Mouse (Mus musculus): ENCODE results near the gene Eipr1. TPM values are rescaled to one million over a fixed set of nuclear protein-coding genes. Genes with fewer than 3 reads are reported as not detected.

The Eipr1 gene
- polyA plus RNA-seq, 1 experiment from 2014 or later: 70.8 TPM

DNA sequence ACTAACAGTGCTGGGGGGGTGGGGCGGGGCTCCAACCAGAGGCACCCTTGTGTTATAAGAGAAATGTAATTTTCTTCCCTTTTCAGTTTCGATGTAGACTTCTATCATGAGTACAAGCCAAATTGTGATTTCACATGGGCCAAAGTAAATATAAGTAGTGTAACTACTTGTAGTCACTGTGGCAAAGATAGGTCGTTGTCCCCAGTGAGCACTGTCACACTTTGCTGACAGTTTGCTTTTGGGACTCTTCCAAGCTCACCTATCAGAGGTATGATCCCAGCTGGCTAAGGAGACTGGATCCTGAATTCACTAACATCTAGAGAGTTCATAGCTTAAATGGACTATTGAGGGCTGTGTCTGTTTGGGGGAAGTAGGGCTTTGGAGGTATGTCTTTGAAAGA lies 49.3 kb downstream of the Eipr1 start:
- 89% methylated on average over 3 of the region's 3 CpGs for WGBS
- Histone ChIP-seq H3K27me3 (replicated peaks) (no peaks in the 10 kb centered on the region), H3K9ac (replicated peaks) (no peak overlapping the region), H3K27ac (replicated peaks) (no peak overlapping the region), H3K4me2 (no peak overlapping the region), H3K9me3 (replicated peaks) (no peaks in the 10 kb centered on the region), H3K36me3 (no peaks in the 10 kb centered on the region), H3K4me3 (replicated peaks) (no peak overlapping the region), H3K4me1 (peaks cover 25% of the 10 kb centered on the region)
- no peak for ATAC-seq (ENCODE audit: low FRiP score)

- Histone ChIP-seq H3K4me1 (peaks cover 25% of the 10 kb centered on the region), H3K27ac (replicated peaks) (no peak overlapping the region), H3K9me3 (replicated peaks) (no peaks in the 10 kb centered on the region), H3K9ac (replicated peaks) (no peak overlapping the region), H3K4me3 (replicated peaks) (no peak overlapping the region), H3K36me3 (no peaks in the 10 kb centered on the region), H3K27me3 (replicated peaks) (no peaks in the 10 kb centered on the region), H3K4me2 (no peak overlapping the region)
- no peak for ATAC-seq (ENCODE audit: low FRiP score)
- WGBS: 83% methylated on average over 6 of the region's 6 CpGs
Observed at GRCm38 (mm10) chr12:28801731-28802130, 50.1 kb downstream of the Eipr1 start.

GRCm38 (mm10) chr12:28803043-28803442 lies 51.4 kb downstream of the Eipr1 start:
- ATAC-seq (ENCODE audit: low FRiP score): no peak
- Histone ChIP-seq H3K4me3 (replicated peaks) (no peak overlapping the region), H3K27ac (replicated peaks) (no peak overlapping the region)

GRCm38 (mm10) chr12:28804558-28805481 lies 53.2 kb downstream of the Eipr1 start:
- H3K4me1 ChIP-seq: peaks cover 23% of the 10 kb centered on the region
- H3K27ac ChIP-seq (replicated peaks): 0 out of 2 replicates have a peak overlapping the region, but pooled peaks have one; percentile 25
- no peak overlapping the region for H3K4me3 ChIP-seq (replicated peaks)
- H3K9ac ChIP-seq (replicated peaks): no peak overlapping the region
- 68% methylated on average over 3 of the region's 3 CpGs for WGBS
- H3K9me3 ChIP-seq (replicated peaks): no peaks in the 10 kb centered on the region
- no peak for ATAC-seq (ENCODE audit: low FRiP score)
- no peak overlapping the region for H3K4me2 ChIP-seq
- no peaks in the 10 kb centered on the region for H3K36me3 ChIP-seq
- no peaks in the 10 kb centered on the region for H3K27me3 ChIP-seq (replicated peaks)

More at GRCm38 (mm10) chr12:28803043-28803442, 51.4 kb downstream of the Eipr1 start:
- Histone ChIP-seq H3K4me1 (peaks cover 25% of the 10 kb centered on the region), H3K9me3 (replicated peaks) (no peaks in the 10 kb centered on the region), H3K36me3 (no peaks in the 10 kb centered on the region), H3K4me2 (no peak overlapping the region), H3K9ac (replicated peaks) (no peak overlapping the region), H3K27me3 (replicated peaks) (no peaks in the 10 kb centered on the region)

DNA sequence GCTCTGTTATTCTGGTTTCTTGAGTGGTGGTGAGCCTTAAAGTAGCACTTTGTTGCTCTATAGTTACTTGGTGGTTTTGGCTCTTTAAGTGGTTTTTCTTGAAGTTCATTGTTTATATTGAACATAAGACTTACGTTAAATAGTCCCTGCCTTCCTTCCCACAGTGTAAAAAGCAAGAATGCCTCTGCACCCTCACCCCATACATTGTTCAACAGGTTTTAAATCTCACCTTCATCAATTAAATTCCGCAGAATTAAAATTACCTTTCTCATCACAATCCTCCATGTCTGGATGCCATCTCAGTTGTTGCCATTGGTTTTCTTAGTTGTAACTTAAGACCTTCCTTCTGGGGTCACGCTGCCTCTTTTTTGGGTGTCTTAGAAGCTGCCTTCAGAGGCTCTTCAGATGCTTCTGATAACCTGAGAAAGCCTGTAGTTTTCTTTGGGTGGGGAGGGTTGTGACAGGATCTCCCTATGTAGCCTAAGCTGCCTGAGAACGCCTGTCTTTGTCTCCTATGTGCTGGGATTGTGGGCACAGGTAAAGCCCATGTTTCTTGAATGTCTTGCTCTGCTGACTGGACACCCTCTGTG lies 57.3 kb downstream of the Eipr1 start:
- Histone ChIP-seq H3K9ac (replicated peaks) (no peak overlapping the region), H3K4me2 (no peak overlapping the region), H3K9me3 (replicated peaks) (no peaks in the 10 kb centered on the region), H3K36me3 (no peaks in the 10 kb centered on the region), H3K4me1 (peaks cover 17% of the 10 kb centered on the region), H3K27me3 (replicated peaks) (no peaks in the 10 kb centered on the region), H3K27ac (replicated peaks) (no peak overlapping the region), H3K4me3 (replicated peaks) (no peak overlapping the region)
- WGBS: 86% methylated on average over 4 of the region's 4 CpGs
- no peak for ATAC-seq (ENCODE audit: low FRiP score)

DNA sequence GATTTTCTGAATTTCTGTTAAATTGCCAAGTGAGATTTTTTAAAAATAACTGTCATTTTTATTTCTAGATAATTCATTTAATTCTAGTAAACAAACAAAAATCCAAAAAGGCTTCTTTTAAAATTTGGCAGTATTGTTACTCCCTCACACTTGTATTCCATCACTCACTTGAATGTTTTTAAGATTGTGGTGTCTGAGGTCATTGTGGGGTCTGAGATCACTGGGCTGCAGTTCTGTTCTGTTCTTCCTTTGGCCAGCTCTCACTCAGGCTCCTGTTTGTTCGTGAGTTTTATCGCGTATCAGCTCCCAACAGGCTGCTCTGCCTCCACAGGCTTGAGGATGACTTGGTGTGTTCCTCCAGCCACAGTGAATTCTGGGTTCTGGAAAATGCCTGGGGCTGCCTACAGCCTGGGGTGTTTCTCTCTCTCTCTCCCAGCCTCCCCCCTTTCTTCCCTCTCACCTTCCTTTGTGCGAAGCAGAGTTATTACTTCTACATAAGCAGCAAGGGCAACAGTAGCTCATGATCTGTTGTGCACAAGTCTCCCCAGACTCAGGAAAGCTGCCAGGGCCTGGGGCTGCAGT lies 58.2 kb downstream of the Eipr1 start:
- Histone ChIP-seq H3K27me3 (replicated peaks) (no peaks in the 10 kb centered on the region), H3K9ac (replicated peaks) (no peak overlapping the region), H3K9me3 (replicated peaks) (no peaks in the 10 kb centered on the region), H3K36me3 (no peaks in the 10 kb centered on the region), H3K4me2 (no peak overlapping the region), H3K27ac (replicated peaks) (peak overlapping the region; percentile 48; the same call in 1 of the 2 replicates), H3K4me1 (peaks cover 9% of the 10 kb centered on the region), H3K4me3 (replicated peaks) (no peak overlapping the region)
- ATAC-seq (ENCODE audit: low FRiP score): 0 out of 2 replicates have a peak, but pooled peaks have one; percentile 35
- WGBS: 46% methylated on average over 4 of the region's 4 CpGs

GRCm38 (mm10) chr12:28816681-28817426 lies 65.3 kb downstream of the Eipr1 start:
- Histone ChIP-seq H3K4me3 (replicated peaks) (no peak overlapping the region), H3K27ac (replicated peaks) (peak overlapping the region; percentile 76), H3K4me1 (peaks cover 28% of the 10 kb centered on the region), H3K9me3 (replicated peaks) (no peaks in the 10 kb centered on the region), H3K4me2 (peak overlapping the region; percentile 19; the same call in 1 of the 2 replicates), H3K36me3 (no peaks in the 10 kb centered on the region), H3K9ac (replicated peaks) (peak overlapping the region; percentile 30; the same call in 1 of the 2 replicates), H3K27me3 (replicated peaks) (no peaks in the 10 kb centered on the region)
- 10% methylated on average over 9 of the region's 9 CpGs for WGBS
- peak; percentile 53 for ATAC-seq (ENCODE audit: low FRiP score)

DNA sequence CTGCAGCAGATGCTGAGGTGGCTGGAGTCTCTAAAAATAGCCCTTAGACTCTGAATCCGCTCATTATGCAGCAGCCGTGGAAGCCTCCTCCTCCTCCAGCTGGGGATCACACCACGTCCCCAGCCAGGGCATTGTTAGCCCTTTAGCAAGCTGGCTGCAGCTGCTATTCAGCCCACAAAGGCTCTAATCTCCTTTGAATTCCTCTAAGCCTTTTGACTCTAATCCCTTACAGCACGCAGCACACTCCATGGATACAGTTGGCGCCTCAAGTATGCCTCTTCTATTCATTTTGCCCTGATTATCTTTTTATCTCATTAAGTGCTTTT lies 65.8 kb downstream of the Eipr1 start:
- no peak overlapping the region for H3K4me3 ChIP-seq (replicated peaks)
- ATAC-seq (ENCODE audit: low FRiP score): peak; percentile 80
- H3K27ac ChIP-seq (replicated peaks): peak overlapping the region; percentile 76
- H3K9me3 ChIP-seq (replicated peaks): no peaks in the 10 kb centered on the region
- H3K9ac ChIP-seq (replicated peaks): peak overlapping the region; percentile 30; the same call in 1 of the 2 replicates
- H3K27me3 ChIP-seq (replicated peaks): no peaks in the 10 kb centered on the region
- no peaks in the 10 kb centered on the region for H3K36me3 ChIP-seq
- peaks cover 28% of the 10 kb centered on the region for H3K4me1 ChIP-seq
- H3K4me2 ChIP-seq: peak overlapping the region; percentile 19; the same call in 1 of the 2 replicates
- WGBS: 7% methylated on average over 5 of the region's 5 CpGs

- no peaks in the 10 kb centered on the region for H3K27me3 ChIP-seq (replicated peaks)
- no peaks in the 10 kb centered on the region for H3K36me3 ChIP-seq
- H3K27ac ChIP-seq (replicated peaks): peak overlapping the region; percentile 76
- H3K4me2 ChIP-seq: no peak overlapping the region
- H3K9me3 ChIP-seq (replicated peaks): no peaks in the 10 kb centered on the region
- 0 out of 2 replicates have a peak, but pooled peaks have one; percentile 46 for ATAC-seq (ENCODE audit: low FRiP score)
- H3K9ac ChIP-seq (replicated peaks): no peak overlapping the region
- 15% methylated on average over 3 of the region's 3 CpGs for WGBS
- H3K4me1 ChIP-seq: peaks cover 28% of the 10 kb centered on the region
- no peak overlapping the region for H3K4me3 ChIP-seq (replicated peaks)
Observed at GRCm38 (mm10) chr12:28817891-28818290, 66.3 kb downstream of the Eipr1 start.

DNA sequence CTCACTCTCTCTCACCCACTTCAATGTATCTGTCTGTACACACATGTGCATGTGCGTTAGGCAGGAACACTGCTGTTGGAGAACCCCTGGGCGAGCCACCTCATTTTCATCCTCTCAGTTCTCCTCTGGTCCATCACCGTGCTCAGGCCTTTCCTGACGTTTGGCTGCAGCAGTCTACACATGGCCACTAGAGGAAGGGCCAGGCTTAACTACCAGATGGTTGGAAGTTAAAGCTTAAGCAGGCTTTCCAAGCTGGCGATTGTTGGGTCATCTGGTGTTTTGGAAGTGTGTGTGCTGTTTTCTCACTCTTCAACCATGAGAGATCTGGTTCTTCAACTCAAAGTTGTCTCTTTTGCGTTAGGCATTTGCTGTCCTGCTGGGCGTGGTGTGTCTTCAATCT lies 71.9 kb downstream of the Eipr1 start:
- no peak overlapping the region for H3K27ac ChIP-seq (replicated peaks)
- H3K4me1 ChIP-seq: peaks cover 4% of the 10 kb centered on the region; the same call in 1 of the 2 replicates
- no peak overlapping the region for H3K4me3 ChIP-seq (replicated peaks)
- ATAC-seq (ENCODE audit: low FRiP score): no peak
- H3K4me2 ChIP-seq: no peak overlapping the region
- no peaks in the 10 kb centered on the region for H3K9me3 ChIP-seq (replicated peaks)
- H3K36me3 ChIP-seq: no peaks in the 10 kb centered on the region
- 89% methylated on average over 7 of the region's 7 CpGs for WGBS
- no peak overlapping the region for H3K9ac ChIP-seq (replicated peaks)
- no peaks in the 10 kb centered on the region for H3K27me3 ChIP-seq (replicated peaks)

DNA sequence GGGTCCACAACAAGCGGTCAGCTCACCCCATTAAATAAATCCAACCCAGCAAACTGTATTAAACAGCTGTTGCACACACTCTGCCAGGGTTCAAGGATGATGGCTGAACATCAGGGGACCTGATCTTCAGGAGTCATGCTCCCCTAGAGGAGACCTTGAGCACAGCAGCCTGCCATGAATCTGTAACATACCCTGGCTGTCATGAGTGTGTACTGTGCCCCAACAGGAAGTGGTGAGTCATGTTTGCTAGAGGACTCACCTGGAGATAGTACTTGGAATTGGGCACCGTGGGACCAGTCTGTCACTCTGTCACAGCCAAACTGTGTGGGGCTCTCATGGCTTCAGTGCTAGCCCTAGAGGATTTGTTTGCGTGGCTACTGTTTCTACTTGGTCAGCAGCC lies 77.9 kb downstream of the Eipr1 start:
- Histone ChIP-seq H3K27ac (replicated peaks) (no peak overlapping the region), H3K36me3 (0 out of 2 replicates have a peak, but pooled peaks cover 6% of the 10 kb centered on the region), H3K4me2 (no peak overlapping the region), H3K9ac (replicated peaks) (no peak overlapping the region), H3K4me3 (replicated peaks) (no peak overlapping the region), H3K27me3 (replicated peaks) (no peaks in the 10 kb centered on the region), H3K9me3 (replicated peaks) (no peaks in the 10 kb centered on the region), H3K4me1 (no peaks in the 10 kb centered on the region)
- no peak for ATAC-seq (ENCODE audit: low FRiP score)
- 97% methylated on average over 3 of the region's 3 CpGs for WGBS
